Comparison of ENCODE assay signal across 28 mouse cellular contexts in the genomic region with DNA sequence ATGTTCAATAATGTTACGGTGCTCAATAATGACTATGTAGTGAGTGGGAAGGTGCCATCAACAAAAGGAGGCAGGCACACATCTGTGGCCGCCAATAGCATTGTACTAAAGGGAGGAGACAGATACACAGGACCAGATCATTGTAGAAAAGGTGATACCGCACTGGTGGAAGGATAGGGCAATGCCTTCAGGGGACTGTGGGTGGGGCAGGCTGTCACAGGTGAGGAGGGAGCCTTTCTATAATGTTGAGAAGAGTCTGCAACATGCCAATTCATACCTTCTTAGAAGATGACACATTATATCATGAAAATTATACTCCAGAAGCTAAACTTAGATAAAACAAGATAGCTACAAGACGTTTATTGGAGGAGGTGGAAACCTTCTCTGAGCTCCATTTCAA.
"Had no signal": no experiment of that assay in that cellular context is flagged by ENCODE, and none has a peak within 500 bp of the region (broad histone marks: within the 10 kb centered on the region; RNA-seq: fewer than 3 reads in every experiment).

No protein-coding gene starts in this region.

- ATAC-seq: forebrain, embryonic 13.5 days; forebrain, embryonic 14.5 days; forebrain, embryonic 15.5 days; forebrain, embryonic 16.5 days; forebrain, postnatal 0 days had no signal

- H3K4me2 ChIP-seq: embryonic facial prominence, embryonic 12.5 days; embryonic facial prominence, embryonic 13.5 days; embryonic facial prominence, embryonic 15.5 days; forebrain, embryonic 12.5 days; forebrain, embryonic 13.5 days; forebrain, embryonic 15.5 days had no signal

- H3K4me1 ChIP-seq: embryonic facial prominence, embryonic 10.5 days; forebrain, embryonic 10.5 days; forebrain, embryonic 12.5 days had no signal

- H3K27me3 ChIP-seq: embryonic facial prominence, embryonic 12.5 days; embryonic facial prominence, embryonic 13.5 days; embryonic facial prominence, embryonic 15.5 days; forebrain, embryonic 12.5 days; forebrain, embryonic 13.5 days; forebrain, embryonic 15.5 days had no signal

- H3K9ac ChIP-seq: embryonic facial prominence, embryonic 12.5 days; embryonic facial prominence, embryonic 13.5 days; embryonic facial prominence, embryonic 15.5 days; forebrain, embryonic 12.5 days; forebrain, embryonic 13.5 days; forebrain, embryonic 15.5 days; forebrain, postnatal 0 days had no signal

- H3K9me3 ChIP-seq: embryonic facial prominence, embryonic 10.5 days; embryonic facial prominence, embryonic 12.5 days; embryonic facial prominence, embryonic 13.5 days; embryonic facial prominence, embryonic 15.5 days; forebrain, embryonic 10.5 days; forebrain, embryonic 12.5 days; forebrain, embryonic 13.5 days; forebrain, embryonic 15.5 days had no signal

- DNase-seq: cerebellum, adult 2 months; cerebellum, adult 8-10 months; cerebellum, adult 9-10 months; cerebellum, adult 9-11 months; cerebellum, postnatal 10 days; cerebellum, postnatal 14 days; cerebellum, postnatal 25 days; cerebellum, postnatal 36 days; embryo, embryonic 11 days; forebrain, postnatal 0 days; gastrocnemius, adult 2 months; gastrocnemius, postnatal 10 days; gastrocnemius, postnatal 14 days; gastrocnemius, postnatal 25 days; gastrocnemius, postnatal 36 days; heart, adult 18-20 months; heart, adult 2 months had no signal

- H3K4me3 ChIP-seq: embryonic facial prominence, embryonic 10.5 days; embryonic facial prominence, embryonic 12.5 days; embryonic facial prominence, embryonic 13.5 days; embryonic facial prominence, embryonic 15.5 days; erythroblast, embryonic 14.5 days; forebrain, embryonic 10.5 days; forebrain, embryonic 12.5 days; forebrain, embryonic 13.5 days; forebrain, embryonic 15.5 days; gastrocnemius, adult 2 months; heart, adult 2 months had no signal

- H3K27ac ChIP-seq: embryonic facial prominence, embryonic 10.5 days; embryonic facial prominence, embryonic 12.5 days; embryonic facial prominence, embryonic 13.5 days; embryonic facial prominence, embryonic 15.5 days; forebrain, embryonic 10.5 days; forebrain, embryonic 12.5 days; forebrain, embryonic 13.5 days; forebrain, embryonic 15.5 days; gastrocnemius, adult 2 months; heart, adult 2 months had no signal
